Mouse (Mus musculus) megakaryocyte, embryonic 14.5 days (primary cell): ENCODE results near the gene Dedd2.

Experiments used
- FLI1 ChIP-seq: IDR thresholded peaks from 2 replicates; pipeline ENCODE4 v1.6.1; 2012; ENCODE audit warnings: low read length, inconsistent platforms, mixed read lengths
- GATA1 ChIP-seq: IDR thresholded peaks from 3 replicates; pipeline ENCODE4 v1.6.1; 2012; ENCODE audit warnings: mixed read lengths, low read length, inconsistent platforms, borderline replicate concordance

DNA sequence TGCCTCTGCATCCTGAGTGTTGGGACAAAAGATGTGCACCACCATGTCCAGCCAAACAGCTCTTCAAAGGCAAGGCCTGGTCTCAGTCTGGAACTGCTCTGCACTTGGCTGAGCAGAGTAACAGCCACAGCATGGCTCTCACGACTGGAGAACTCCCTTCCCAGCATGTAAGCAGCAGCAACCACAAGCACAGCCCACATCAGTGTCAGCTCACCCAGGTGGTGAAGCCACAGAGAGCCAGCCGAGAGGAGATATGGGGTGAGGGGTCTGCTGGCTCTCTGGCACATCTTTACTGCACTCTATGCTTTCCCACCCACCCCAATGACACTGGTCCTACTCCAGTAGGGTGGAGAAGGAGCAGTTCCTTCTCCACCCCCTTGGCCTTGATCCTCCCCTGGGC is 12.6 kb upstream of the Dedd2 start:
- TF ChIP-seq GATA1 (no peak), FLI1 (no peak)
